Mouse (Mus musculus): ENCODE data around the gene Ppp1r35.

GRCm38 (mm10) chr5:137796606-137797005 lies 18.0 kb downstream of the Ppp1r35 start:
- no peak for TF ChIP-seq CTCF (IDR thresholded peaks at IDR 0.05; ENCODE audit: borderline replicate concordance, extremely low read depth, insufficient read depth, insufficient read length)
- TF ChIP-seq POLR2A (IDR thresholded peaks at IDR 0.05; ENCODE audit: borderline replicate concordance, extremely low read depth, insufficient read depth, insufficient read length, poor library complexity, severe bottlenecking): no peak
